Mouse (Mus musculus) kidney, postnatal 0 days (tissue): ENCODE measurements around the gene Txndc17. TPM values are rescaled to one million over a fixed set of nuclear protein-coding genes. Genes with fewer than 3 reads are reported as not detected.

Experiments
- ATAC-seq: fragments of 200-750 bp; cut with Nextera tagmentation; replicated peaks from 2 replicates; pipeline ENCODE4 v1.8.0; 2017; ENCODE audit warnings: low read depth, moderate number of reproducible peaks, moderate TSS enrichment, moderate library complexity; ENCODE audit not compliant: low FRiP score
- DNase-seq: peaks from one replicate; pipeline ENCODE4 v3.0.0-alpha.2; 2016; ENCODE audit warnings: low spot score
- H3K27ac ChIP-seq: fragments of 300-500 bp; sonication (generic); 2 replicates; pipeline ENCODE4 v1.5.1; 2014; ENCODE audit warnings: mild to moderate bottlenecking
- H3K27me3 ChIP-seq: fragments of 300-500 bp; sonication (generic); 2 replicates; pipeline ENCODE4 v1.6.1; 2014; ENCODE audit warnings: low read length, mixed read lengths; ENCODE audit not compliant: insufficient read depth
- H3K36me3 ChIP-seq: fragments of 300-500 bp; sonication (generic); 2 replicates; pipeline ENCODE4 v1.6.1; 2014; ENCODE audit warnings: low read length, mixed read lengths; ENCODE audit not compliant: insufficient read depth
- H3K4me1 ChIP-seq: fragments of 300-500 bp; sonication (generic); replicated peaks from 2 replicates; pipeline ENCODE4 v1.6.1; 2014; ENCODE audit warnings: antibody characterized with exemption, low read length, mixed read lengths; ENCODE audit not compliant: insufficient read depth
- H3K4me2 ChIP-seq: fragments of 300-500 bp; sonication (generic); 2 replicates; pipeline ENCODE4 v1.6.1; 2014; ENCODE audit warnings: mild to moderate bottlenecking, low read length, moderate library complexity, mixed read lengths
- H3K4me3 ChIP-seq: fragments of 300-500 bp; sonication (generic); replicated peaks from 2 replicates; pipeline ENCODE4 v1.5.1; 2014; ENCODE audit warnings: low read depth, low read length
- H3K9ac ChIP-seq: fragments of 300-500 bp; sonication (generic); 2 replicates; pipeline ENCODE4 v1.6.1; 2014; ENCODE audit warnings: low read depth, low read length
- H3K9me3 ChIP-seq: fragments of 300-500 bp; sonication (generic); replicated peaks from 2 replicates; pipeline ENCODE4 v1.6.1; 2016; ENCODE audit warnings: low read length, inconsistent platforms, mixed read lengths
- CTCF ChIP-seq: IDR thresholded peaks from 2 replicates; pipeline ENCODE4 v1.5.1; 2016; ENCODE audit warnings: antibody characterized with exemption, low read depth, mild to moderate bottlenecking, moderate library complexity
- WGBS: fragments of 180-500 bp; shearing (Covaris S2); extraction: QIAGEN DNeasy Blood & Tissue Kit; methylation state at CpG from one replicate; pipeline ENCODE4 v1.1.7; 2014; 5-methylcytosine and 5-hydroxymethylcytosine counted together
- polyA plus RNA-seq: library from polyadenylated mRNA; unstranded; fragments of >200 nt; fragmentation: Nextera tagmentation; extraction: Ambion mirVana; gene quantifications from 2 replicates; pipeline ENCODE4 v1.2.1, GENCODE M21; 2015

Gene Txndc17
- polyA plus RNA-seq, 1 experiment from 2014 or later, result 260 TPM

DNA sequence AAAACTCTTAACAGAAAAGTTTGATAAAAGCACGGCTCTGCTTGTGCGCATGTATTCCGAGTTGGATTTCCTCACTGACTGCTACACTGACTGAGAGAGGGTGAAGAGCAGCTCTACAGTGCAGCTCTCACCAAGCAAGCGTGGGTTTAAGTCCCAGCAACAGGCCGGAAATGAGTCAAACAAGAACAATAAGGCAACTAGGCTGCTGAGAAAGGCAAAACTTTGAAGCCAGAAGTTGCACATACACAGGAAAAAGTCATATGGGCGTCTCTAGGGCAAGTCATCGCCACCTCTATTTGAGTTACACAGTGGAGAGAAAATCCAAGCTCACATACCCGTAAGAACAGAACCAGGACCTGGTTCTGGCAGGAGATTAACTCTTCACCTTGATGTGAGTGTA lies 10.8 kb upstream of the Txndc17 start:
- no peak overlapping the region for H3K4me3 ChIP-seq
- peaks cover 22% of the 10 kb centered on the region for H3K36me3 ChIP-seq
- WGBS, result 78% methylated on average over 8 of the region's 8 CpGs
- no peaks in the 10 kb centered on the region for H3K9me3 ChIP-seq
- no peak for TF ChIP-seq CTCF
- no peaks in the 10 kb centered on the region for H3K4me1 ChIP-seq
- peak overlapping the region; percentile 27; the same call in 1 of the 2 replicates for H3K27ac ChIP-seq
- ATAC-seq, result no peak
- no peak overlapping the region for H3K9ac ChIP-seq
- DNase-seq, result peak; percentile 15
- no peak overlapping the region for H3K4me2 ChIP-seq
- H3K27me3 ChIP-seq, result no peaks in the 10 kb centered on the region

DNA sequence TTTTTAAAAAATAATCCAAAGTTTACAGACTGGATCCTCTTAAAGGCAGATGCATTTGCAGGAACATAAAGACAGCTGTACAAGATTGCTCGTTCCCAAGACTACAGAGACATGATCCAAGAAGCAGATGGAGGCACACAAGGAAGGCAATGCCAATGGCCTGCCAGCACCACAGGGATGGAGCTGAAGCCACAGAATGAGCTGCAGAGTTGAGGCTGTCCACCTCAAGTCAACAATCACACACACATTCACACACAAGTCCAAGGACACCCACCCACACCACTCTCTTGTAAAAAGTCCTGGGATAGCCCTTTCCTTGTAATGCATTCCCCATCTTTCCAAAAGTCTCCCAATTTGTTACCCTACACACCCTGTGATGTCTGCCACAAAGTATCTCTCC lies 3.9 kb upstream of the Txndc17 start:
- H3K4me1 ChIP-seq, result 0 out of 2 replicates have a peak, but pooled peaks cover 10% of the 10 kb centered on the region
- ATAC-seq (no peak), DNase-seq (no peak)
- H3K4me2 ChIP-seq, result no peak overlapping the region
- H3K9me3 ChIP-seq, result no peaks in the 10 kb centered on the region
- H3K9ac ChIP-seq, result no peak overlapping the region
- no peak for TF ChIP-seq CTCF
- no peak overlapping the region for H3K4me3 ChIP-seq
- WGBS, result 89% methylated on average over 1 of the region's 1 CpGs
- no peak overlapping the region for H3K27ac ChIP-seq
- peaks cover 9% of the 10 kb centered on the region for H3K36me3 ChIP-seq
- no peaks in the 10 kb centered on the region for H3K27me3 ChIP-seq

DNA sequence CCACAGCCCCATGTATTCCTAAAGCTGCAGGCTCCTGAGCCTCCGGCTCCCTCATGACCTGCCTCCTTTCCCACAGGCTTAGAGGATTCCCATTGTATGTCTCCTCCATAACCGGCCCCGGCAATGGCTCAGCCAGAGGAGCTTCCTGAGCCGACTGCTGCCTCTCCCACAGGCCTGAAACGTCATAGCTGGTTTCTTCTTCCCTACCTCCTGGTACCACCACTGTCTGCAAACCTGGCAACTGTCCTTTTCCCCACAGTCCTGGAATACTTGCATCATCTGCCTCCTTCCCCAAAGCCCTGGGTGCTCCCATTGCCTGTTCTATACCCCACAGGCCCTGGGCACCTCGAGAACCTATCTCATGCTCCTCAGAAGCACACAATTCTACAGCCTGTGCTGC lies 2.1 kb upstream of the Txndc17 start:
- no peak overlapping the region for H3K4me3 ChIP-seq
- peaks cover 2% of the 10 kb centered on the region; the same call in 1 of the 2 replicates for H3K36me3 ChIP-seq
- ATAC-seq (no peak), DNase-seq (no peak)
- H3K9me3 ChIP-seq, result no peaks in the 10 kb centered on the region
- no peaks in the 10 kb centered on the region for H3K27me3 ChIP-seq
- no peak overlapping the region for H3K4me2 ChIP-seq
- no peak overlapping the region for H3K9ac ChIP-seq
- TF ChIP-seq CTCF, result no peak
- no peak overlapping the region for H3K27ac ChIP-seq
- WGBS, result 76% methylated on average over 6 of the region's 6 CpGs
- 0 out of 2 replicates have a peak, but pooled peaks cover 10% of the 10 kb centered on the region for H3K4me1 ChIP-seq

DNA sequence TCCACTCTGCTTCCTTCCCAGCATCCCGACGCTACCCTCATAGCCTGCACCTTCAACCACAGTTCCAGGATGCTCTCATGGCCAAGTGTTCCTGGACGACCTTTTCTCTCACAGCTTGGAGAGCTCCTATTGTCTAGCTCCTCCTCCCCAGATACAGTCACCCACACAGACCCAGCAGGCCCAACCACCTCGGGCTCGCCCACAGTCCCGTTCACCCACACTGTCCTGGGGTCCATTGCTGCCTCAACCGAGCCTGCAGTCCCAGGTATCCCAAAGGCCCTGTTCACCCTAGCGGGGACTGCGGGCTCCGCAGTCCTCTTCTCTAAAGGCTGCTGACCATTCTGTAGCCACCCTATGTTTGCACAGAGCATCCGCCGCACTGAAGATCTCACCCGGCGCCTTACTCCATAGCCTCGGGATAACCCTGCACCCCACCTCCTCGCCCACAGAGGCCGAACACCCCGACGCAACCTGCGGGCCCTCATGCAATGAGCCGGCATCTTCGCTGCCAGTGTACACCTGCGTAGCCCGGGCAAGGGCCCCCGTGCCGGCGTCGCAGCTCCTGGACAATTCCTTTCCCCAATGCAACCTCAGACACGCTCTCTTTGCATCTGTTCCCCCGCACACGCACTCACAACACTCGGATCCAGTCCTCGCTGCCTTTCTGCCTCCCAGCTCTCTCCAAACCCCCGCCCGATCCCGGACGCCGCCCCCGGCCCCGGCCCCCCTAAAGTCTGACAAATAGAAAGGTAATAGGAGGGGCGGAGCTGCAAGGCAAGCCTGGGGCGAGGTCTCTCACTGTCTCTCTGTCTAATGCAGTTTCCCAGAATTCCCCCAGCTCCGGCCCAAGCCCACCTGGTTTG lies 775 bp upstream of the Txndc17 start, which contains the start of gene Gm43951:
Gene Gm43951, minus strand, starts transcription at position 500 of the 863 bp plus-strand sequence.
- no peaks in the 10 kb centered on the region for H3K27me3 ChIP-seq
- peak within 1 kb of the TSS; percentile 91 for H3K4me2 ChIP-seq
- peak; percentile 63 for ATAC-seq
- 0 out of 2 replicates have a peak, but pooled peaks cover 10% of the 10 kb centered on the region for H3K4me1 ChIP-seq
- under 1% methylated on average over 43 of the region's 43 CpGs for WGBS
- H3K9me3 ChIP-seq, result no peaks in the 10 kb centered on the region
- H3K9ac ChIP-seq, result peak within 1 kb of the TSS; percentile 81
- TF ChIP-seq CTCF, result peak; percentile 48
- peak within 1 kb of the TSS; percentile 73 for H3K27ac ChIP-seq
- peak within 1 kb of the TSS; percentile 92 for H3K4me3 ChIP-seq
- peak; percentile 63 for DNase-seq
- H3K36me3 ChIP-seq, result peaks cover 8% of the 10 kb centered on the region; the same call in 1 of the 2 replicates

DNA sequence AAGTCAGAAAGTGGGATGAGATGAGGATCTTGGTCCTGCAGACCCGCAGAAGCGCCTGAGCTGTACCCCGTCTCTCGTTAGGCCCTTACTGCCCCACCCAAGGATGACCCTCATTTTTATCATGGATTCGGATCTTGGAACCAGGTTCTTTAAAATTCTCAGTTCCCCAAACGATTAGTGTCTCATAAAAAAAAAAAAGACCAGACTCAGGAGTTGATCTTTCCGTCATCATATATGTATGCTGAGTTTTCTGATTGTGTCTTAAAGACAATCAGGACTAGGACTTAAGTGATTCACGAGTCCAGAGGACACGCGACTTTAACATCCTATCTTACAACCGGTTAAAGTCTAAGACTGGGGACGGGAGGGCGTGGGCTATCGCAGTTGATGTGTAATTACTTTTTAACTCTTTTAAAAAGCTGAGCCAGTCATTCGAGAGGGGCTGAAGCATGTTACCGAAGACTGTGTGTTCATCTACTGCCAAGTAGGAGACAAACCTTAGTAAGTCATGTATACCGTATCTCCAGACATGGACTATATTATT lies 559 bp downstream of the Txndc17 start:
- TF ChIP-seq CTCF, result no peak
- Histone ChIP-seq H3K9ac (peak overlapping the region; percentile 81), H3K4me1 (0 out of 2 replicates have a peak, but pooled peaks cover 10% of the 10 kb centered on the region), H3K36me3 (peaks cover 8% of the 10 kb centered on the region; the same call in 1 of the 2 replicates), H3K4me3 (peak overlapping the region; percentile 92), H3K27me3 (no peaks in the 10 kb centered on the region), H3K27ac (peak overlapping the region; percentile 73), H3K9me3 (no peaks in the 10 kb centered on the region), H3K4me2 (peak overlapping the region; percentile 91)
- WGBS, result 9% methylated on average over 17 of the region's 17 CpGs
- no peak for ATAC-seq
- peak; percentile 24 for DNase-seq

DNA sequence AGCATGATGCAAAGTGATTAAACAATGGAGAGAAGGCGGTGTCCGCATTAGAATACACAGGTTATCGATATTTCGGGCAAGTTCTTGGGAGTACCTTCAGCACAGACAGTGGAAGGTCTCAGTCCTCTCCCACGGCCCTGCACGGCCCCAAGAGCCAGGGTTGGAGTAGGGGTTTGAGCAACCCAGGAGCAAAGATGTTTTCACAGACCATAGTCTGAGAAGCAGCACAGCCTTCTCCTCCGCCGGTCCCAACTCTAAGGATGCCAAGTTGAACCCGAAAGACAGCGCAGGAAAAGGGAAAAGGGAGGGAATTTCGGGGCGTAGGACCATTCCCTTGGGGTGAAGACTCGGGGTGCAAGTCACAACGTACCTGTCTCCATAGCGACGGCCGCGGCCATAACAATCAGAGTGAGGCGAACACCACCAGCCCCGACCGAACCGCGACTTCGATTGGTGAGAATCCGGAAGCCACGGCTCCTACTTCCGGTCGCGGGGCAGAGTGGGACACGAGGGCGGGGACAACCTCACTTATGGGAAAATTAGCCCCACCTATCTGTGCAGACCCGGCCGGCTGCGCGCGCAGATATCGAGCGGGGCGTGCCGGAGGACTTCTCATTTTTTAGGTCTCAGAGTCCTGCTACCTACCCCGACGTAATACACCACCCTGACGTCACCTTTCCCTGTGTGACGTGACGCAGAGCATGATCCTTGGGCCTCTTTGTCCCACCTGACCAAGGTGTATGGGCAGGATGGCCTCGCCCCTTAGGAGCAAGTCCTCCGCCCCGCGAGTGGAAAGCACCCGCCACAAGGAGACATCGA lies 7.5 kb downstream of the Txndc17 start:
- DNase-seq, result peak; percentile 98
- Histone ChIP-seq H3K27ac (peak overlapping the region; percentile 60), H3K27me3 (no peaks in the 10 kb centered on the region), H3K9me3 (no peaks in the 10 kb centered on the region), H3K9ac (peak overlapping the region; percentile 63), H3K4me3 (peak overlapping the region; percentile 57), H3K4me1 (peaks cover 5% of the 10 kb centered on the region), H3K4me2 (peak overlapping the region; percentile 91), H3K36me3 (peaks cover 8% of the 10 kb centered on the region; the same call in 1 of the 2 replicates)
- WGBS, result under 1% methylated on average over 51 of the region's 51 CpGs
- peak; percentile 94 for ATAC-seq
- TF ChIP-seq CTCF, result 0 out of 2 replicates have a peak, but pooled peaks have one; percentile 34
